20 mouse cellular contexts compared by ENCODE assay signal in genomic region chr1:119390676-119391075, GRCm38 (mm10). TPM values are rescaled to one million over a fixed set of nuclear protein-coding genes. Genes with fewer than 3 reads are reported as not detected.
DNase-seq lines count a peak whose midpoint lies in the region; ATAC-seq and TF ChIP-seq lines count a peak whose summit lies in the region.
"Had no signal": no experiment of that assay in that cellular context is flagged by ENCODE, and none has a peak within 500 bp of the region (broad histone marks: within the 10 kb centered on the region; RNA-seq: fewer than 3 reads in every experiment).

No protein-coding gene starts in this region.

- no peaks in the 10 kb centered on the region for H3K27me3 ChIP-seq in forebrain, embryonic 13.5 days
- peaks cover 49% of the 10 kb centered on the region for H3K27me3 ChIP-seq in forebrain, embryonic 10.5 days (ENCODE audit: poor library complexity, severe bottlenecking)
- H3K27me3 ChIP-seq in heart, embryonic 14.5 days (ENCODE audit: control insufficient read depth, insufficient read depth, low read length) = no peaks in the 10 kb centered on the region
- H3K27me3 ChIP-seq in midbrain, embryonic 10.5 days (ENCODE audit: low read depth, poor library complexity, severe bottlenecking) = peaks cover 58% of the 10 kb centered on the region
- H3K27me3 ChIP-seq in midbrain, embryonic 11.5 days (ENCODE audit: control insufficient read depth, insufficient read depth, low read length) = no peaks in the 10 kb centered on the region
- no peaks in the 10 kb centered on the region for H3K27me3 ChIP-seq in thymus, adult 2 months (ENCODE audit: control insufficient read depth, insufficient read depth, low read length)
- H3K27me3 ChIP-seq: liver, embryonic 15.5 days; neural tube, embryonic 12.5 days had no signal

- peaks cover 35% of the 10 kb centered on the region for H3K4me1 ChIP-seq in forebrain, embryonic 13.5 days
- H3K4me1 ChIP-seq in forebrain, embryonic 10.5 days = peaks cover 26% of the 10 kb centered on the region
- H3K4me1 ChIP-seq in heart, embryonic 14.5 days (ENCODE audit: control insufficient read depth in 2 of 2, insufficient read depth in 2 of 2, low read length in 2 of 2) = peaks cover 32% of the 10 kb centered on the region in 2 experiments
- H3K4me1 ChIP-seq in midbrain, embryonic 10.5 days = peaks cover 30% of the 10 kb centered on the region
- peaks cover 19% of the 10 kb centered on the region for H3K4me1 ChIP-seq in midbrain, embryonic 11.5 days (ENCODE audit: control insufficient read depth, insufficient read depth, low read length)
- no peaks in the 10 kb centered on the region for H3K4me1 ChIP-seq in thymus, adult 2 months (replicated peaks; ENCODE audit: control insufficient read depth, insufficient read depth, low read length)
- H3K4me1 ChIP-seq: liver, embryonic 15.5 days had no signal

- TF ChIP-seq CTCF in brain, embryonic 14.5 days (IDR thresholded peaks at IDR 0.05; ENCODE audit: borderline replicate concordance, extremely low read depth, insufficient read depth, insufficient read length) = no peak
- TF ChIP-seq CTCF in thymus, adult 2 months (IDR thresholded peaks at IDR 0.05; ENCODE audit: borderline replicate concordance, control insufficient read depth, extremely low read depth, insufficient read depth, low read length, poor library complexity) = no peak

- no peak overlapping the region for H3K4me2 ChIP-seq in forebrain, embryonic 13.5 days
- no peak overlapping the region for H3K4me2 ChIP-seq in heart, embryonic 14.5 days (ENCODE audit: low read length)
- H3K4me2 ChIP-seq in midbrain, embryonic 11.5 days = no peak overlapping the region
- H3K4me2 ChIP-seq: embryonic facial prominence, embryonic 12.5 days; heart, embryonic 11.5 days; liver, embryonic 15.5 days; midbrain, embryonic 12.5 days; neural tube, embryonic 12.5 days had no signal

- no peak overlapping the region for H3K4me3 ChIP-seq in forebrain, embryonic 13.5 days
- H3K4me3 ChIP-seq in forebrain, embryonic 10.5 days = no peak overlapping the region
- no peak overlapping the region for H3K4me3 ChIP-seq in heart, embryonic 14.5 days (ENCODE audit: control insufficient read depth in 1 of 2, insufficient read depth in 1 of 2, low read depth in 1 of 2, low read length in 2 of 2)
- no peak overlapping the region for H3K4me3 ChIP-seq in midbrain, embryonic 10.5 days
- H3K4me3 ChIP-seq in midbrain, embryonic 11.5 days (ENCODE audit: low read depth, low read length) = no peak overlapping the region
- no peak overlapping the region for H3K4me3 ChIP-seq in thymus, adult 2 months (ENCODE audit: control insufficient read depth, insufficient read depth, low read length)
- H3K4me3 ChIP-seq: embryonic facial prominence, embryonic 12.5 days; erythroblast, embryonic 14.5 days; liver, embryonic 15.5 days; midbrain, embryonic 12.5 days; neural tube, embryonic 12.5 days had no signal

- ATAC-seq in forebrain, embryonic 13.5 days = no peak
- no peak for ATAC-seq in heart, embryonic 14.5 days (ENCODE audit: insufficient number of reproducible peaks, insufficient read depth, low FRiP score, low read depth)
- no peak for ATAC-seq in midbrain, embryonic 11.5 days (ENCODE audit: low FRiP score)
- ATAC-seq: hindbrain, postnatal 0 days; intestine, postnatal 0 days had no signal

- H3K9ac ChIP-seq in forebrain, embryonic 13.5 days = no peak overlapping the region
- no peak overlapping the region for H3K9ac ChIP-seq in heart, embryonic 14.5 days (ENCODE audit: low read length)
- no peak overlapping the region for H3K9ac ChIP-seq in midbrain, embryonic 11.5 days (ENCODE audit: low read length)
- H3K9ac ChIP-seq: embryonic facial prominence, embryonic 12.5 days; liver, embryonic 15.5 days; midbrain, embryonic 12.5 days; neural tube, embryonic 12.5 days had no signal

- WGBS in forebrain, embryonic 13.5 days = 55% methylated on average over 4 of the region's 4 CpGs
- WGBS in forebrain, embryonic 10.5 days = 50% methylated on average over 4 of the region's 4 CpGs
- 49% methylated on average over 4 of the region's 4 CpGs for WGBS in heart, embryonic 14.5 days
- WGBS in midbrain, embryonic 10.5 days = 49% methylated on average over 4 of the region's 4 CpGs
- 48% methylated on average over 4 of the region's 4 CpGs for WGBS in midbrain, embryonic 11.5 days
- 76% methylated on average over 4 of the region's 4 CpGs for WGBS in thymus, adult 2 months

- TF ChIP-seq POLR2A in brain, embryonic 14.5 days (IDR thresholded peaks at IDR 0.05; ENCODE audit: borderline replicate concordance, extremely low read depth, insufficient read depth, insufficient read length, poor library complexity, severe bottlenecking) = no peak
- TF ChIP-seq POLR2A in thymus, adult 2 months (IDR thresholded peaks at IDR 0.05; ENCODE audit: control insufficient read depth, extremely low read depth, insufficient read depth, low read length, poor library complexity) = no peak

- H3K36me3 ChIP-seq in forebrain, embryonic 13.5 days (ENCODE audit: poor library complexity, severe bottlenecking) = no peaks in the 10 kb centered on the region
- H3K36me3 ChIP-seq in forebrain, embryonic 10.5 days (replicated peaks) = no peaks in the 10 kb centered on the region
- H3K36me3 ChIP-seq in heart, embryonic 14.5 days (ENCODE audit: control insufficient read depth, insufficient read depth, low read length) = no peaks in the 10 kb centered on the region
- H3K36me3 ChIP-seq in midbrain, embryonic 10.5 days = no peaks in the 10 kb centered on the region
- H3K36me3 ChIP-seq in midbrain, embryonic 11.5 days (ENCODE audit: control insufficient read depth, insufficient read depth, low read length) = no peaks in the 10 kb centered on the region
- H3K36me3 ChIP-seq in thymus, adult 2 months (ENCODE audit: control insufficient read depth, insufficient read depth, low read length) = no peaks in the 10 kb centered on the region
- H3K36me3 ChIP-seq: embryonic facial prominence, embryonic 12.5 days; liver, embryonic 15.5 days; midbrain, embryonic 12.5 days; neural tube, embryonic 12.5 days had no signal

- no peaks in the 10 kb centered on the region for H3K9me3 ChIP-seq in forebrain, embryonic 13.5 days (replicated peaks)
- H3K9me3 ChIP-seq in forebrain, embryonic 10.5 days = no peaks in the 10 kb centered on the region; the same call in 1 of the 2 replicates
- H3K9me3 ChIP-seq in heart, embryonic 14.5 days (ENCODE audit: control insufficient read depth, low read length) = no peaks in the 10 kb centered on the region
- no peaks in the 10 kb centered on the region for H3K9me3 ChIP-seq in midbrain, embryonic 10.5 days (replicated peaks)
- H3K9me3 ChIP-seq in midbrain, embryonic 11.5 days (ENCODE audit: control insufficient read depth, low read length) = no peaks in the 10 kb centered on the region
- H3K9me3 ChIP-seq: embryonic facial prominence, embryonic 12.5 days; liver, embryonic 15.5 days; midbrain, embryonic 12.5 days; neural tube, embryonic 12.5 days had no signal

- H3K27ac ChIP-seq in forebrain, embryonic 13.5 days = 0 out of 2 replicates have a peak overlapping the region, but pooled peaks have one; percentile 12
- H3K27ac ChIP-seq in forebrain, embryonic 10.5 days = no peak overlapping the region
- peak overlapping the region; percentile 37 to 65 for H3K27ac ChIP-seq in heart, embryonic 14.5 days (replicated peaks in 1 of 2; ENCODE audit: control insufficient read depth in 1 of 2, insufficient read depth in 1 of 2, low read depth in 2 of 2, low read length in 2 of 2)
- 0 out of 2 replicates have a peak overlapping the region, but pooled peaks have one; percentile 83 for H3K27ac ChIP-seq in midbrain, embryonic 10.5 days (replicated peaks)
- H3K27ac ChIP-seq in midbrain, embryonic 11.5 days (ENCODE audit: low read depth, low read length) = no peak overlapping the region
- no peak overlapping the region for H3K27ac ChIP-seq in thymus, adult 2 months (ENCODE audit: control insufficient read depth, insufficient read depth, low read length)
- H3K27ac ChIP-seq: embryonic facial prominence, embryonic 12.5 days; liver, embryonic 15.5 days; macrophage; neural tube, embryonic 12.5 days had no signal

- no peak for DNase-seq in forebrain, embryonic 10.5 days (ENCODE audit: extremely low spot score, low spot score)
- DNase-seq in heart, adult 18-20 months = no peak
- no peak for DNase-seq in midbrain, embryonic 10.5 days (ENCODE audit: low spot score)
- DNase-seq in midbrain, embryonic 11.5 days (ENCODE audit: low spot score, missing footprints) = no peak
- DNase-seq in brain, embryonic 14.5 days (ENCODE audit: low read depth) = peak; percentile 29
- DNase-seq in thymus, adult 2 months = no peak
- DNase-seq: gastrocnemius, postnatal 36 days; right cerebral cortex, adult 18-20 months had no signal

RNA-seq across cellular contexts. Expression of gene Inhbb, which starts 31.4 kb away (rescaled TPM):
- 4.1 and 4.6 TPM in 2 replicates for polyA plus RNA-seq in forebrain, embryonic 13.5 days (2015; fragmentation: Nextera tagmentation; extraction: Ambion mirVana)
- 0.05 and 0.09 TPM in 2 replicates for polyA plus RNA-seq in forebrain, embryonic 10.5 days (2016; fragmentation: Nextera tagmentation; extraction: Ambion mirVana)
- 0.39 and 0.47 TPM in 2 replicates for polyA plus RNA-seq in heart, embryonic 14.5 days (2014; fragmentation: Nextera tagmentation; extraction: Ambion mirVana)
- 1 to 10 TPM; 1.2 to 1.4 TPM for total RNA-seq in heart, adult 18-20 months (2021)
- 0.25 and 0.50 TPM in 2 replicates for polyA plus RNA-seq in midbrain, embryonic 10.5 days (2016; fragmentation: Nextera tagmentation; extraction: Ambion mirVana)
- 0.37 and 0.51 TPM in 2 replicates for polyA plus RNA-seq in midbrain, embryonic 11.5 days (2014; fragmentation: Nextera tagmentation; extraction: Ambion mirVana)
- polyA plus RNA-seq in brain, embryonic 14.5 days (2012; rRNA removed) = 6.0 and 7.4 TPM in 2 replicates
- 2.5 and 3.6 TPM in 2 replicates for polyA plus RNA-seq in thymus, adult 2 months (2012; rRNA removed)
- total RNA-seq: monocyte, adult 5-6 weeks had no signal

Comparison
In these comparisons a context has a peak if more than half of its experiments do, and no peak if none do; other contexts are left out.
1. H3K27ac ChIP-seq: peak in forebrain, embryonic 13.5 days (single experiment), heart, embryonic 14.5 days (2 of 2) and midbrain, embryonic 10.5 days (single experiment); none in forebrain, embryonic 10.5 days (single experiment), midbrain, embryonic 11.5 days (single experiment) and thymus, adult 2 months (single experiment).